Mouse (Mus musculus) B cell, adult 2 months (primary cell): ENCODE data around the gene Cdc25b.
"Not testable (repeated sequence)": the region's sequence is repeated elsewhere in the genome, so short reads cannot be mapped to it uniquely, and the experiment has no call there.

Experiments
- DNase-seq, 2 experiments: peaks; one replicate each; pipeline ENCODE4 v3.0.0; 2022

The Cdc25b gene

DNA sequence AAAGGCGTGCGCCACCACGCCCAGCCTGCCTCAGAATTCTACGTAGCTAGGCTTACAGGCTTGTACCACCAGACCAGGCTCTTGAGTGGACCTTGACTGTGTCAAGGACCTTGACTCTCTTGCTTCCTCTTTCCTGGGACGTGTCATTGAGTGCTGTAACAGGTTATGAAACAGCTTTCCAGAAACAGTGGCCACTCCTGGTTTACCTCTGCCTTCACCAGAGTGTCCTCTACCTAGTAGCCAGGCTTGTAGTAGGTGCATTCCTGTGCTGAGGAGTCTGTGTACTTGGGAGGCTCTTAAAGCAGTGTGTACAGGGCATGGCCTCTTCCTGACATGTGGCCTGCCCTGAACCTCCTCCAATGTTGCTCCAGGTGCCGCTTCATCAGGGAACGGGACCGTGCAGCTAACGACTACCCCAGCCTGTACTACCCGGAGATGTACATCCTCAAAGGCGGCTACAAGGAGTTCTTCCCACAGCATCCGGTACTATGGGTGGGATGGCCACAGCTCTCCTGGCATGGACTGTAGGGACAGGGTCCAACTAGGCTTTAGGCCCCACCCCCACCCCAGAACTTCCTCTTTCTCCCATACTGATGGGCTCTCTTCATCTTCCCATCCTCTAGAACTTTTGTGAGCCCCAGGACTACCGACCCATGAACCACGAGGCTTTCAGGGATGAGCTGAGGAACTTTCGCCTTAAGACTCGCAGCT lies 10.0 kb downstream of the Cdc25b start:
- DNase-seq = no peak

DNA sequence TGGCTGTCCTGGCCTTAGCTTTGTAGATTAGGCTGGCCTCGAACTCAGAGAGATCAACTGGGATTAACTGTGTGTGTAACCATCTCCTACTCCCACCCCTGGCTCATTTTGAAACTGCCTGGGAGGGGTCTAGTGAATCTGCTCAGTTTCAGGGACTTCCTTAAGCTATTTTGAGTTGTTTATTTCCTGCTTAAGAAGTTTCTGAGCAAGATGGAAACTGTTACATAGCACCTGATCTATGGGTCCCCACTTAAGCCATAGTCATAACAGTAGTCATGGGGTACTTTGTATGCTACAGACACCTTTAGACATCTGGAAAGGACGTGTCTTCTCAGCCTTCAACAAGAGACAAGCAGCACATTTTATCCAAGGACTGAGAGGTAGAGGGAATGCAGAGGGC lies 14.0 kb downstream of the Cdc25b start:
- DNase-seq = no peak

GRCm38 (mm10) chr2:131201262-131201661 lies 14.5 kb downstream of the Cdc25b start:
- no peak for DNase-seq

DNA sequence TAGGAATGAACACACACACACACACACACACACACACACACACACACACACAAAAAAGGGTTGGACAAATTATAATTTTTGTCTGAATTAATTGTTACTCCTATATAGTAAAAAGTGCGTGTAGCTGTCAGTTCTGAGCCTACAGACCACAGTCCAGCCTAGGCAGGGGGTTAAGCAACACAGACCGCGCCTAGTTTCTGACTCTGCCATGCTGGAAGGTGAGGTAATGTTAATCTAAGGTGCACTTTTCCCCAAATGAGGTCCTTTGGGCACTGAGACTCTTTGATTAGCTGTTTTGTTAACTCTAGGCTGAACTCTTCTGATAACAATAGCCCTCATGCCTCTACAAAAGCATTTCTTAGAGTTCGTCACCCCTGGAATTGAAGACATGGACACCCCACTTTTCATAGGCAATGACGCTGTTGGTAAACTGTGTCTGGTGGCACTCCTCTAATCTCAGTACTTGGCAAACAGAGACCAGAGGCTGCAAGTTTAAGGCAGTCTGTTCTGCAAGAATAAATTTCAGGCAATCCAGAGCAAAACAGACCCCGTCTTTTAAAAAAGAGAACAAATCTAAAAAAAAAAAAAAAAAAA lies 17.2 kb downstream of the Cdc25b start:
- DNase-seq = no peak

DNA sequence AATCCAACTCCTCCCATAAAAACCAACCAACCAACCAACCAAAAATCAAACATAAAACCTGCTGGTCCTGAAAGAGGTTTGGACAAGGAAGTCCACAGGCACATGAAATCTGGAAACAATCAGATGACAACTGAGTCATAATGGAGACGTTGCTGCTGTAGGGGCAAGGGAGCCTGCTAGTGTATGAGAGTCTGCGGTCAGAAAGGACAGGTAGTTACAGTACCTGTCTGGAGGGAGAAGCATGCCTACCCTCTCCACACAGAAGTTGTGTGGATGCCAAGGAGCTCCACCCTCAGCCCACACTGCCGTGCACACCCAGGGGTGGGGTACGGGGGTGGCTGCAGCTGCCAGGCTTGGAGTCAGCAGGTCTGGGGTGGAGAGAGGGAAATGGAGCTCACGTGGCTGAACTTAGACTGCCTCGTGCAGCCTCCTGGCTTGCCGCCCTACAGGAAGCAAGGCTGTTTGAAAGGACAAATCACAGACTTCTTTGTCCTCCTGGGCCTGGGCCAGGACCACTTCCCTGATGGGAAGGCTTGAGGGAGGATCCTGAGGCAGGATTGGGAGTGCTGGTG lies 17.7 kb downstream of the Cdc25b start:
- no peak for DNase-seq

GRCm38 (mm10) chr2:131205521-131206182 lies 18.9 kb downstream of the Cdc25b start:
- no peak for DNase-seq

DNA sequence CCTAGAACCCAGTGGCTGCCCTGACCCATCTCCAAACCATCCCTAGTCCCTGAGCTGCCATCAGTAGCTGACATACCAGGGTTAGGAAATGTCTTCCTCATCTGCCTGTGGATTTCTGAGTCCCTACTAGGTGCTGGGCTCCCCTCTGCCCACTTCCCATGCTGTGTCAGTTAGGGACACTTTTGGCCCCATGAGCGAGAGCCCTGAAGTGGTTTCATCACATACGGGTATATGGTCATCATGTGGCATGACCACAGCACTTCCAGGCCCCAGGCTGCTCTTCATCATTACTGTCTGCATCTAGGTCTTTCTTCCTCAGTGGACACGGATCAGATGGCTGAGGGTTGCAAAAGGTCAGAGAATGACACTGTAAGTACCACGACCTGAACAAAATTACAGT lies 20.0 kb downstream of the Cdc25b start, which contains the start of gene Ap5s1:
Gene Ap5s1 (plus strand): TSS at position 301 of the 400 bp plus-strand sequence.
- DNase-seq = no peak

DNA sequence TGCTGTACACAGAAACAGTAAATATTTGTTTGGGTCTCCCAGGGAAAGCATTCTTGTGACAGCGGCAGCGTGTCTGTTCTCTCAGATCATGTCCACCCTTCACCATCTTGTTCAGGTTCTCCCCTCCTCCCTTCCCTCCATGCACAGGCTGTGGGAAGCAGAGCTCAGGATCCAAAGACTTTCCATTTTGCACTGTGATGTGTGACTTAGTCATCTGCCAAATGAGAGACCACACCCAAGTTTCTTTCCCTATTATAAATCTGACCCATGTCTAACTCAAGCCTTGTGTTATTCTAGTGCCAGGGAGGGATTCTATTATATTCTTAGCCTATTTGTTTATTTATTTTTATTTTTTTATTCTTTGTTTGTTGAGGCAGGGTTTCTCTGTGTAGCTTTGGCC lies 21.6 kb downstream of the Cdc25b start:
- no peak for DNase-seq

DNA sequence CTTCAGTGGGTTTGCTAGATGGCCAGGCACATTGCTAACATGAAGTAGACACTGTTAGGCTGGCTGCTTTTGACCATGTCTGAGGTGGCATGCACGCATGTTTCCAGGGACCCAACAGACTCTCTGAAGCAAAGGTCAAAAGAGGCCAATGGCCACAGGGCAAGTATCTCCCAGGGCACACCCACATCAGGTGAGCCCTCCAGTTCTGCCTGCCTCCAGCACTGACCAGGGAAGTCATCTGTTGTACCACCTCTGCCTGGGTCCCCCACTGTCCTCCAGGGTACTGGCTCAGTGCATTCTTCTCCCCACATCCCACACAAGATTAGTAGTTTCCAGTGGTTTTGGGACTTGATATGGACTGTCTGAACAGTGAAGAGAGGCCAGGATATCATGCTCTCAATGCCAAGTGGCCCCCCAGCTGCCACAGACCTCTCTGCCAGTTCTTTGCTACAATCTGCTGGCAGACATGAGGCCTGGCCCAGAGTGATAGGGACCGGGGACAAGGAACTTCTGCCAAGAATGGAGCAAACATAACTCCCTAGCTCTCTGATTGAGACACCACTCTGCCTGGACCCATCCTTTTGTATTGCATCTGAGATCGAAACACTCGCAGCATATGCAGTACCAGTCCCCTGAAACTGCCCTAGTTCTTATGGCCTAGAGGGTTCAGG lies 22.5 kb downstream of the Cdc25b start:
- peak in 1 of 2 experiments; percentile 8 for DNase-seq

DNA sequence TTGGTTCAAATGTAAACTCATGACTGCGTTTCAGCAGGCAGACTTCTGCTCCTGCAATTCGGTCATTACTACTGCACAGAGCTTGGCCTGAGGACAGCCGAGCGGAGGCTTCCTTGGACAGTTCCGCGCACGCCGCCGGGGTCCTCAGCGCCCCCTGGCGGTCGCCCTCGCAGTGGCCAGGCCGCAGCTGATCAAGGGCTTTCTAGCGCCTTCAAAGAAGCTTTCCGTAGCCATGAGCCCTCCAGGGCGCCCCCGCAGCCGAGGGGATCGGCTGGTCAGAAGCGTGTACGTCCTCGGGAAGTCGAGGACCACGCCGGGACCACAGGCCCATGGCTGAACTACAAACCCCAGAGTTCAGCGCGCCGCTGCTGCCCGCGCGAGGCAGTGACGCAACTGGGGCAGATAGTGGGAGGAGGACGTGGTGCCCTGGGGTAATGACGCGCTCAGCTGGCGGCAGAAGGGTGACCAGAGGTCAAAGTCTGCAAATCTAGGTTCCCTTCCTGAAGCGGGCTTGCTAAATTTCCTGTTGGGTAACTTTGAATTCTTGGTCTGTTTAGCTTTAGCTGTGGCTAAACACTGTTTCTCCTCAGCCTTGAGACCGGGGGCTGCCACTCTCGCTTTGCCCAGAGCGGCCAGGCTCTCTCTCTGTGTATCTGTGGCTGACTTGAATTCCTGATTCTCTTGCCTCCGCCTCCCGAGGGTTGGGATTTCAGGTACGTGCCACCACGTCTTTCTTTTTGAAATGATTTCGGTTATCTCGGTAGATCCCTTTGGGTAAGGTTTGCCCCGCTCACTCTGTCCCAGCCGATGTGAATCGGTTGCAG lies 23.4 kb downstream of the Cdc25b start:
- peak; percentile 95 to 96 for DNase-seq

DNA sequence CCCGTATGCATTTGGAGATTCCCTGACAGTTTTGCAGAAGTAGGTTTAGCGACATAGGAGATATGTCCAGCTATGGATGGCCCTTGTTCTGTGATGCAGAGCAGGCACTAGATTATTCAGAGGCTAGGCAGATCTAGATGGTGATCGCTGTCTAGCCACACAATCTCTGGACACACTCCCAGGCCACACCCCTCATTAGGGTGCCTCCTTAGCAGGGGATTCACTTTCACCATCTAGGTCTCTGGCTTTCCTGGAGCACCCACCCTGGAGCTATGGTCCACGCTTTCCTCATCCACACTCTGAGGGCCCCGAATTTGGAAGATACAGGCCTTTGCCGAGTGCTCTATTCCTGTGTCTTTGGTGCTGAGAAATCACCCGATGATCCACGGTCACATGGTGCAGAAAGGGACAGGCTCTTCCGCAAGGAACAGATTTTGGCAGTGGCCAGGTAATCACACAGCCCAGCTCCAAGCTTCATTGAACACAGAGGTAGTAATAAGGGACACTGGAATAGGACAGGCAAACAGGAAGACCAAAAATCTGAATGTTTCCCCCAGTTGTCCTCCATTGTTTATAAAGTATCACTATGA lies 24.4 kb downstream of the Cdc25b start:
- no peak for DNase-seq

DNA sequence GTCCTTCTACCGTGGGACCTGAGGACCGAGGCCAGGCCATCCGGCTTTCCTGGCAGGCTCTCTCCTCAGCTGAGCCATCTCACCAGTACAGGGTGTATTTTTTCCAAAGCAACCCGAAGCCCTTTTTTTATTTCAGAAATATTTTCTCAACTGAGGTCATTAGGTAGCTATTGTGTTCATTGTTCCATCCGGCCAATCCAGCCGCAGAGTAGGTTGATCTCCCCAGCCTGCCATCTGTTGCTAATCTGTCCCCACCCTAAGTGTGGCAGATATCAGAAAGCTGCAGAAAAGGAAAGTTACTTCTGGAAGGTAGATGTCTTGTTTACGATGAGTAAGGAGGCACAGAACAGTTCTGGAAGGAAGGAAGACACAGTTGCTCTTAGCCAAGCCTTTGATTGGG lies 27.0 kb downstream of the Cdc25b start:
- DNase-seq = no peak

DNA sequence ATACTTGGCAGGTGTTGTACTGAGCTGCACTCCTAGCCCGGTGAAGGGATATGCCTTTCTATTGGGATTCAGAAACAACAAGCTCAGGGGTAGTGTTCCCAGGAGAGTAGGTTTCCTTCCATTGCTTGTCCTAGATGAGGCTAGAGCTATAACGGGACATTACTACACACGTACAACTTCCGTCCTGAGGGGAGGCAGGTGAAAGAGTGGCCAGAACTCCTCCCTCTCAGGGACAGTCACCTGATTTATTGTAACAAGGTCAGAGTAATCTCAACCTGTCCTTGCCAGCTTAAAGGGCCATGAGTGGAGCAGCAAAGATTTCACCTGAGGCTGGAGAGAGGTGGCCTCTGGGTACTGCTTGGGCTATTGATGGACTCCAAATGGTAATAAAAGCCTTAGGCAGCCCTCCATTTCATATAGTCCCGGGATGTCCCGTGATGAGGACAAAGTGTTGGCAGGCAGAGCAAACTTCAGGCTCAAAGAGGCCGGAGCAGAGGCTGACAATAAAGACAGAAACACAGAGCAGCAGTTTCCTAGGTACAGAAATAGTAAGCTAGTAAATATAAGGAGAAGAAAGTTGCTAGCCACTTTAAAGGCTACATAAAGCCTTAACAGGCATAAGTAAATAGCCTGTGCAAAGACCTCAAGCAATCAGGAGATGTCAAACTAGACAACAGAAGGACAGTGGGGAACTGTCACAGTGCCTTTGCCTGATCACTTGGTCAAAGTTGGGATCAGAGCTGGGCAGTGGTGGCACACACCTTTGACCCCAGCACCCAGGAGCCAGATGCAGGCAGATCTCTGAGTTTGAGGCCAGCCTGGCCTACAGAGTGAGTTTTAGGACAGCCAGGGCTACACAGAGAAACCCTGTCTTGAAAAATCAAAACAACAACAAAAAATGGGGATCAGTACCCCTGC lies 29.5 kb downstream of the Cdc25b start:
- DNase-seq = no peak

DNA sequence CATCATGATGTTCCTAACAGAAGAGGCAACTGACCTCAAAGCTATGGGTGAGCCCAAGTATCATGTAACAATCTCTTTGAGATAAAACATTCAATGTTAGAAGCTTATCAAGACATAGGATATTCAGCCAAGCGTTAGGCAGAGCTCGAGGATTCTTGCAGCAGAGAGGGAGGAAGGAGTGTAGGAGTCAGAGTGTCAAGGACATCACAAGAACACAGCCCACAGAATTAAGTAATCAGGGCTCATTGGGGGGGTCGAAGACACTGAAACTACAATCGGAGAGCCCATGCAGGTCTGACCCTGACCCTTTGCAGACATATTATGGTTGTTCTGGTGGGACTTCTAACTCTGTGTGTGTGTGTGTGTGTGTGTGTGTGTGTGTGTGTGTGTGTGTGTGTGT lies 33.3 kb downstream of the Cdc25b start:
- DNase-seq = no peak

- DNase-seq = no peak
Measured at GRCm38 (mm10) chr2:131221853-131222515, 35.2 kb downstream of the Cdc25b start.

- no peak for DNase-seq
Measured at GRCm38 (mm10) chr2:131222562-131222961, 35.8 kb downstream of the Cdc25b start.

DNA sequence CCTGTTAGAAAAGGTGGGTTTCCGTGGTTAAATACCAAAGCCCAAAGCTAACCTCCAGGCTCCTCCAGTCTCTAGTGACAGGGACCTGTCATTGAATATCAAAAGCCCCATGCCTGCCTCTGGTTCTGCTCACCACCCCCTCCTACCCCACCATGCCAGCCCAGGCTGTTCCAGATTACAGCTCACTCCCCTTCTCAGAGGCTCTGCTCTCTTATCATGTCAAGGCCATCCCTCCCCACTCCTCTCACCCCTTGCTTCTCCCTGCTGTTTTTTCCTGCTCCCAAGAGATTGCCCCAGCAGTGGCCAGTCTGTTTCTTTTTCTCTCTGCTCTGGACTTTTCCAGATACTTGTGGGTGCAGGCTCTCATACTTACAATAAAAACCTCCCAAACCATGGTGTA lies 36.8 kb downstream of the Cdc25b start:
- DNase-seq = no peak

GRCm38 (mm10) chr2:131225178-131225577 lies 38.4 kb downstream of the Cdc25b start:
- no peak for DNase-seq

DNA sequence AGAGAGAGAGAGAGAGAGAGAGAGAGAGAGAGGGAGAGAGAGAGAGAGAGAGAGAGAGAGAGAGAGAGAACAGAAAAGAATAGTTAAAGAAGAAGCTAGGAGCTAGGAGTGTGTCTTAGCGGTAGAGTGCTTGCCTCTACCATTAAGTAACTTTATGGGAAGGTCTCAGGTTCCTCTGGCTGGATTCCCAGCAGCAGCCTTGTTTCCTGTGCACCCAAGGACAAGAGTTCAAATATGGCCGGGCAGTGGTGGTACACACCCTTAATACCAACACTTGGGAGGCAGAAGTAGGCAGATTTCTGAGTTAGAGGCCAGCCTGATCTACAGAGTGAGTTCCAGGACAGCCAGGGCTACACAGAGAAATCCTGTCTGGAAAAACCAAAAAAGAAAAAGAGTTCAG lies 39.9 kb downstream of the Cdc25b start:
- not testable (repeated sequence) for DNase-seq

DNA sequence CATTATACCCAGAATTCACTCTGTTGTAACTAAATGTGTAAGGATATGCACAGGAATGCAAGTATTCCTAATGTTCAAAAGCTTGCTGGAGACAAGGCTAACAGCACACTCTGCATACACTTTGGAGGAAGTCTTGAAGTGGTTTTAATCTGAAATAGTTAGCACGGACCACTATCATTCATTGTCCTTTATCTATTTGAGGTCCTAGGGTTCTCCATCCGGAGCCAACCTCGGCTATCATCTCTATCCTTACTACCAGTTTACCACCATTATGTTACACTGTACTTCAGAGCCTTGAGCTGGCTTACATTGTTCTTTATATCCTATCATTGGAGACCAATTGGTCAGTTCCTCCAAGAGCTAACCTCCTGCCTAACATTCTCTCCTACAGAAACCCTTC lies 40.5 kb downstream of the Cdc25b start:
- no peak for DNase-seq
